Mouse (Mus musculus): ENCODE data around the gene Sf3b2. TPM values are rescaled to one million over a fixed set of nuclear protein-coding genes. Genes with fewer than 3 reads are reported as not detected.

The Sf3b2 gene
- polyA plus RNA-seq, 1 experiment from 2014 or later: 208 TPM

- WGBS: 84% methylated on average over 8 of the region's 8 CpGs
- no peak for ATAC-seq (ENCODE audit: insufficient number of reproducible peaks, insufficient read depth, low FRiP score, low read depth)
- no peaks in the 10 kb centered on the region; the same call in 1 of the 2 replicates for H3K27me3 ChIP-seq (ENCODE audit: control insufficient read depth, insufficient read depth, low read length)
Measured at GRCm38 (mm10) chr19:5313189-5313588, 17.9 kb upstream of the Sf3b2 start.

DNA sequence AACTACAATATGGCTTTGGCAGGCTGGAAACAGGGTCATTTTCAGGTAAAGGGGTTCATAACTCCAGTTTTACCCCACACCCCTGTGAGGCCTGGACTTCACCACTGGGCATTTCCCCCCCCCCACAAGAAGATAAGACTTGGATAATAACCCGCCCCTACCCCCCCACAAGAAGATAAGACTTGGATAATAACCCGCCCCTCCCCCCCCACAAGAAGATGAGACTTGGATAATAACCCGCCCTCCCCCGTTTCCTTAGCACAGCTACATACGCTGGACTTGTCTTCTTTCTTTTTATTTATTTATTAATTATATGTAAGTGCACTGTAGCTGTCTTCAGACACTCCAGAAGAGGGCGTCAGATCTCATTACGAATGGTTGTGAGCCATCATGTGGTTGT is 13.8 kb upstream of the Sf3b2 start:
- H3K27ac ChIP-seq (replicated peaks in 1 of 2; ENCODE audit: control insufficient read depth in 1 of 2, insufficient read depth in 1 of 2, low read depth in 2 of 2, low read length in 2 of 2): no peak overlapping the region
- H3K9ac ChIP-seq (ENCODE audit: low read length): no peak overlapping the region
- H3K9me3 ChIP-seq (ENCODE audit: control insufficient read depth, low read length): no peaks in the 10 kb centered on the region
- 78% methylated on average over 7 of the region's 7 CpGs for WGBS
- peaks cover 11% of the 10 kb centered on the region for H3K27me3 ChIP-seq (ENCODE audit: control insufficient read depth, insufficient read depth, low read length)
- H3K36me3 ChIP-seq (ENCODE audit: control insufficient read depth, insufficient read depth, low read length): no peaks in the 10 kb centered on the region
- no peak overlapping the region for H3K4me2 ChIP-seq (ENCODE audit: low read length)
- no peak overlapping the region for H3K4me3 ChIP-seq (ENCODE audit: control insufficient read depth in 1 of 2, insufficient read depth in 1 of 2, low read depth in 1 of 2, low read length in 2 of 2)
- peaks cover 0 to 2% of the 10 kb centered on the region in 2 experiments; a peak in 1 of 4 replicates for H3K4me1 ChIP-seq (ENCODE audit: control insufficient read depth in 2 of 2, insufficient read depth in 2 of 2, low read length in 2 of 2)
- no peak for ATAC-seq (ENCODE audit: insufficient number of reproducible peaks, insufficient read depth, low FRiP score, low read depth)

More at GRCm38 (mm10) chr19:5313189-5313588, 17.9 kb upstream of the Sf3b2 start:
- no peak overlapping the region for H3K9ac ChIP-seq (ENCODE audit: low read length)
- H3K4me2 ChIP-seq (ENCODE audit: low read length): no peak overlapping the region
- H3K9me3 ChIP-seq (ENCODE audit: control insufficient read depth, low read length): peaks cover 8% of the 10 kb centered on the region
- H3K27ac ChIP-seq (replicated peaks in 1 of 2; ENCODE audit: control insufficient read depth in 1 of 2, insufficient read depth in 1 of 2, low read depth in 2 of 2, low read length in 2 of 2): no peak overlapping the region
- H3K4me3 ChIP-seq (ENCODE audit: control insufficient read depth in 1 of 2, insufficient read depth in 1 of 2, low read depth in 1 of 2, low read length in 2 of 2): no peak overlapping the region
- no peaks in the 10 kb centered on the region for H3K4me1 ChIP-seq (ENCODE audit: control insufficient read depth in 2 of 2, insufficient read depth in 2 of 2, low read length in 2 of 2)
- H3K36me3 ChIP-seq (ENCODE audit: control insufficient read depth, insufficient read depth, low read length): no peaks in the 10 kb centered on the region

DNA sequence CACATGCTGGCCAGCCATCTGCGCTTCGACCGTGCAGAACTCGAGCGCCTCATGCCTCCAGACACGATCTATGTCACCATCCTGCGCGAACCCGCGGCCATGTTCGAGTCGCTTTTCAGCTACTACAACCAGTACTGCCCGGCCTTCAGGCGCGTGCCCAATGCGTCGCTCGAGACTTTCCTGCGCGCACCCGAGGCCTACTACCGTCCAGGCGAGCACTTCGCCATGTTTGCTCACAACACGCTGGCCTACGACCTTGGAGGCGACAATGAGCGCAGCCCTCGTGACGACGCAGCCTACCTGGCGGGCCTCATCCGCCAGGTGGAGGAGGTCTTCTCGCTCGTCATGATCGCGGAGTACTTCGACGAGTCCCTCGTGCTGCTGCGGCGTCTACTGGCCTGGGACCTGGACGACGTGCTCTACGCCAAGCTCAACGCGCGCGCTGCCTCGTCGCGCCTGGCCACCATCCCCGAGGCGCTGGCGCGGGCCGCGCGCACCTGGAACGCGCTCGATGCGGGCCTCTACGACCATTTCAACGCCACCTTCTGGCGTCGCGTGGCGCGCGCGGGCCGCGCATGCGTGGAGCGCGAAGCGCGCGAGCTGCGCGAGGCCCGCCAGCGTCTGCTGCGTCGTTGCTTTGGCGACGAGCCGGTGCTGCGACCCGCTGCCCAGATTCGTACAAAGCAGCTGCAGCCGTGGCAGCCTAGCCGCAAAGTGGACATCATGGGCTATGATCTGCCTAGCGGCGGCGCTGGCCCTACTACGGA is 11.9 kb upstream of the Sf3b2 start:
- H3K4me2 ChIP-seq (ENCODE audit: low read length): peak overlapping the region; percentile 59
- H3K4me1 ChIP-seq (ENCODE audit: control insufficient read depth in 2 of 2, insufficient read depth in 2 of 2, low read length in 2 of 2): peaks cover 0 to 2% of the 10 kb centered on the region in 2 experiments; a peak in 1 of 4 replicates
- WGBS: 30% methylated on average over 98 of the region's 98 CpGs
- H3K9ac ChIP-seq (ENCODE audit: low read length): no peak overlapping the region
- H3K4me3 ChIP-seq (ENCODE audit: control insufficient read depth in 1 of 2, insufficient read depth in 1 of 2, low read depth in 1 of 2, low read length in 2 of 2): peak overlapping the region; percentile 17 to 25
- no peaks in the 10 kb centered on the region for H3K9me3 ChIP-seq (ENCODE audit: control insufficient read depth, low read length)
- H3K36me3 ChIP-seq (ENCODE audit: control insufficient read depth, insufficient read depth, low read length): no peaks in the 10 kb centered on the region
- H3K27ac ChIP-seq (replicated peaks in 1 of 2; ENCODE audit: control insufficient read depth in 1 of 2, insufficient read depth in 1 of 2, low read depth in 2 of 2, low read length in 2 of 2): no peak overlapping the region
- ATAC-seq (ENCODE audit: insufficient number of reproducible peaks, insufficient read depth, low FRiP score, low read depth): no peak
- H3K27me3 ChIP-seq (ENCODE audit: control insufficient read depth, insufficient read depth, low read length): peaks cover 11% of the 10 kb centered on the region

- Histone ChIP-seq H3K4me1 (ENCODE audit: control insufficient read depth in 2 of 2, insufficient read depth in 2 of 2, low read length in 2 of 2) (peaks cover 0 to 2% of the 10 kb centered on the region in 2 experiments; a peak in 1 of 4 replicates), H3K4me3 (ENCODE audit: control insufficient read depth in 1 of 2, insufficient read depth in 1 of 2, low read depth in 1 of 2, low read length in 2 of 2) (no peak overlapping the region), H3K36me3 (ENCODE audit: control insufficient read depth, insufficient read depth, low read length) (no peaks in the 10 kb centered on the region), H3K27me3 (ENCODE audit: control insufficient read depth, insufficient read depth, low read length) (peaks cover 11% of the 10 kb centered on the region), H3K9ac (ENCODE audit: low read length) (no peak overlapping the region), H3K27ac (replicated peaks in 1 of 2; ENCODE audit: control insufficient read depth in 1 of 2, insufficient read depth in 1 of 2, low read depth in 2 of 2, low read length in 2 of 2) (no peak overlapping the region), H3K4me2 (ENCODE audit: low read length) (no peak overlapping the region), H3K9me3 (ENCODE audit: control insufficient read depth, low read length) (no peaks in the 10 kb centered on the region)
- 81% methylated on average over 6 of the region's 6 CpGs for WGBS
- no peak for ATAC-seq (ENCODE audit: insufficient number of reproducible peaks, insufficient read depth, low FRiP score, low read depth)
Measured at GRCm38 (mm10) chr19:5306279-5306678, 11.0 kb upstream of the Sf3b2 start.

GRCm38 (mm10) chr19:5302455-5302854 is 7.2 kb upstream of the Sf3b2 start:
- no peak for ATAC-seq (ENCODE audit: insufficient number of reproducible peaks, insufficient read depth, low FRiP score, low read depth)
- Histone ChIP-seq H3K27me3 (ENCODE audit: control insufficient read depth, insufficient read depth, low read length) (peaks cover 7% of the 10 kb centered on the region; the same call in 1 of the 2 replicates), H3K4me1 (ENCODE audit: control insufficient read depth in 2 of 2, insufficient read depth in 2 of 2, low read length in 2 of 2) (peaks cover 13 to 14% of the 10 kb centered on the region in 2 experiments), H3K4me2 (ENCODE audit: low read length) (no peak overlapping the region), H3K9ac (ENCODE audit: low read length) (no peak overlapping the region), H3K27ac (replicated peaks in 1 of 2; ENCODE audit: control insufficient read depth in 1 of 2, insufficient read depth in 1 of 2, low read depth in 2 of 2, low read length in 2 of 2) (no peak overlapping the region), H3K4me3 (ENCODE audit: control insufficient read depth in 1 of 2, insufficient read depth in 1 of 2, low read depth in 1 of 2, low read length in 2 of 2) (no peak overlapping the region), H3K36me3 (ENCODE audit: control insufficient read depth, insufficient read depth, low read length) (no peaks in the 10 kb centered on the region), H3K9me3 (ENCODE audit: control insufficient read depth, low read length) (no peaks in the 10 kb centered on the region)
- WGBS: 10% methylated on average over 4 of the region's 4 CpGs

DNA sequence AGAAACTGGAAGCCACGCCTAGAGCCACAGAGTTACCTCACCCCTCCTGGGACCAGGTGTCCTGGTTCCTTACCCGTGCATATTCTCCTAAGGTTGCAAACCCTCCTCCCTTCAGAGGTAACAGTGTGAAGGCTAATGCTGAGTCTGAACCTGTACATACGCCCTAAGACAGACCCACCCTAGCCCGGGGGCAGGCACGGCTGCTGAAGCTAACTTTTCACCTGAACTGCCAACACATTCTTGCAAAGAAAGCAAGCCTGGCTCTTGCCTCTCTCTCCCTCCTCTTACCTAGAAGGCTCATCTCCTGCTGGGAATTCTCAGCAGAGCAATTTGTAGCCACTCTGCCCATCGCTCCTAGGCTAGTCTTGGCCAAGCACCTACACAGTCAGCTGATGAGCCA is 5.3 kb upstream of the Sf3b2 start:
- Histone ChIP-seq H3K27ac (replicated peaks in 1 of 2; ENCODE audit: control insufficient read depth in 1 of 2, insufficient read depth in 1 of 2, low read depth in 2 of 2, low read length in 2 of 2) (no peak overlapping the region), H3K4me3 (ENCODE audit: control insufficient read depth in 1 of 2, insufficient read depth in 1 of 2, low read depth in 1 of 2, low read length in 2 of 2) (no peak overlapping the region), H3K4me2 (ENCODE audit: low read length) (no peak overlapping the region), H3K36me3 (ENCODE audit: control insufficient read depth, insufficient read depth, low read length) (no peaks in the 10 kb centered on the region), H3K27me3 (ENCODE audit: control insufficient read depth, insufficient read depth, low read length) (no peaks in the 10 kb centered on the region), H3K4me1 (ENCODE audit: control insufficient read depth in 2 of 2, insufficient read depth in 2 of 2, low read length in 2 of 2) (peaks cover 12 to 18% of the 10 kb centered on the region in 2 experiments), H3K9ac (ENCODE audit: low read length) (no peak overlapping the region), H3K9me3 (ENCODE audit: control insufficient read depth, low read length) (no peaks in the 10 kb centered on the region)
- no peak for ATAC-seq (ENCODE audit: insufficient number of reproducible peaks, insufficient read depth, low FRiP score, low read depth)
- WGBS: 82% methylated on average over 6 of the region's 6 CpGs

GRCm38 (mm10) chr19:5297903-5298800 is 2.9 kb upstream of the Sf3b2 start, which contains the start of gene Gal3st3:
Gene Gal3st3, plus strand, starts transcription at chr19:5298331.
- Histone ChIP-seq H3K27me3 (ENCODE audit: control insufficient read depth, insufficient read depth, low read length) (no peaks in the 10 kb centered on the region), H3K9me3 (ENCODE audit: control insufficient read depth, low read length) (no peaks in the 10 kb centered on the region), H3K9ac (ENCODE audit: low read length) (peak within 1 kb of the TSS; percentile 75), H3K4me1 (ENCODE audit: control insufficient read depth in 2 of 2, insufficient read depth in 2 of 2, low read length in 2 of 2) (peaks cover 12 to 29% of the 10 kb centered on the region in 2 experiments), H3K4me2 (ENCODE audit: low read length) (peak within 1 kb of the TSS; percentile 88), H3K27ac (replicated peaks in 1 of 2; ENCODE audit: control insufficient read depth in 1 of 2, insufficient read depth in 1 of 2, low read depth in 2 of 2, low read length in 2 of 2) (peak within 1 kb of the TSS; percentile 21 to 64; a peak in 3 of 4 replicates), H3K4me3 (ENCODE audit: control insufficient read depth in 1 of 2, insufficient read depth in 1 of 2, low read depth in 1 of 2, low read length in 2 of 2) (peak within 1 kb of the TSS; percentile 48 to 49), H3K36me3 (ENCODE audit: control insufficient read depth, insufficient read depth, low read length) (peaks cover 11% of the 10 kb centered on the region)
- WGBS: 7% methylated on average over 32 of the region's 32 CpGs
- no peak for ATAC-seq (ENCODE audit: insufficient number of reproducible peaks, insufficient read depth, low FRiP score, low read depth)
